Mouse (Mus musculus) adrenal gland, postnatal 14 days (tissue): Measurements from ENCODE around the gene Gzmb. TPM values are rescaled to one million over a fixed set of nuclear protein-coding genes. Genes with fewer than 3 reads are reported as not detected.
"Not testable (repeated sequence)": the region's sequence is repeated elsewhere in the genome, so short reads cannot be mapped to it uniquely, and the experiment has no call there.

Experiments
- DNase-seq: peaks from one replicate; pipeline ENCODE4 v3.0.0; 2021; ENCODE audit warnings: mixed read lengths
- long read RNA-seq, 2 experiments: library from polyadenylated mRNA; stranded (forward); transcript quantifications; one replicate each; pipeline ENCODE4 v2.0.0; 2021
- total RNA-seq: library from RNA; stranded (reverse); gene quantifications from 2 replicates; pipeline ENCODE4 v1.2.3, GENCODE M21; 2021

Gene Gzmb
- 0.22 TPM in 1 of 2 replicates, not detected in the other for total RNA-seq
- long read RNA-seq, experiment 1 = 0 reads
- long read RNA-seq, experiment 2 = 0 reads

- no peak for DNase-seq
Measured at GRCm38 (mm10) chr14:56262153-56262552, at the start of gene Gzmb. Gene Gzmb, minus strand, starts transcription at chr14:56262260.

GRCm38 (mm10) chr14:56311801-56312200 lies 49.7 kb upstream of the Gzmb start:
- DNase-seq = not testable (repeated sequence)

GRCm38 (mm10) chr14:56310238-56310637 lies 48.2 kb upstream of the Gzmb start:
- no peak for DNase-seq

- peak; percentile 24 for DNase-seq
Measured at GRCm38 (mm10) chr14:56304149-56304548, 42.1 kb upstream of the Gzmb start.

- no peak for DNase-seq
Measured at GRCm38 (mm10) chr14:56303506-56304025, 41.5 kb upstream of the Gzmb start.

- DNase-seq = no peak
Measured at GRCm38 (mm10) chr14:56302091-56302490, 40.0 kb upstream of the Gzmb start.

- no peak for DNase-seq
Measured at GRCm38 (mm10) chr14:56296786-56297185, 34.7 kb upstream of the Gzmb start.

GRCm38 (mm10) chr14:56296106-56296505 lies 34.0 kb upstream of the Gzmb start:
- DNase-seq = no peak

GRCm38 (mm10) chr14:56293146-56293545 lies 31.1 kb upstream of the Gzmb start:
- DNase-seq = no peak

DNA sequence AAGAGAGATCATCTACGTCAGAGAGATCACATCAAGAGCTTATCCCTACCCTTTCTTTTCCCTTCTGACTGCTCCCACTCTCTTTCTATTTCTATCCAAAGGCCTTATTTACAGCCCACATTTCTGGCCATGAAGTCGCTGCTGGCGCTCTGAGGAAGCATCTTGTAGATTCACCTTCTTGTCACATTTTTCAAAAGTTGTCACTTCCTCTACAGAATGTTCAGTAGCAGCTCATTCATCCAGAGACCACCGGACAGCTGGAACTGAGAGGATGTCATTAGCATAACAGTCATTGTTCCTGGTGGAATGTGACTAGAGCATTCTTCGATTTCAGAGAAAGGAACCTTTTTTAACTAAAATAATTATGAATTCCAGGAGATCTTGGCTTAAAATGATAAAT lies 26.6 kb upstream of the Gzmb start:
- no peak for DNase-seq

- no peak for DNase-seq
Measured at GRCm38 (mm10) chr14:56287806-56288205, 25.7 kb upstream of the Gzmb start.

GRCm38 (mm10) chr14:56284356-56285325 lies 22.6 kb upstream of the Gzmb start:
- no peak for DNase-seq

DNA sequence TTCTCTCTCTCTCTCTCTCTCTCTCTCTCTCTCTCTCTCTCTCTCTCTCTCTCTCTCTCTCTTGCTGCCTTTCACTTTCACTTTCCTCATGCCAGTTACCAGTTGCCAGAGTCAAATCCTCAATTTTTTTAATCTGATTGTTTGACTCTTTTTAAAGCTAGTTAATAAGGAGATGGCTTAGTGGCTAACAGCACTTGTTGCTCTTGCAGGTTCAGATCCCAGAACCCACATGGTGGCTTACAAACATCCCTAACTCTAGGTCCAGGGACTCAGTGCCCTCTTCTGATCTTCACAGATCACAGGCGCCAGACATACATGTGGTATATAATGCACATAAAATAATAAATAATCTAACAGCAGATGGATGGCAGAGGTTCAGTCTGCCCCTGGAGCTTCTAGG lies 21.8 kb upstream of the Gzmb start:
- DNase-seq = no peak

DNA sequence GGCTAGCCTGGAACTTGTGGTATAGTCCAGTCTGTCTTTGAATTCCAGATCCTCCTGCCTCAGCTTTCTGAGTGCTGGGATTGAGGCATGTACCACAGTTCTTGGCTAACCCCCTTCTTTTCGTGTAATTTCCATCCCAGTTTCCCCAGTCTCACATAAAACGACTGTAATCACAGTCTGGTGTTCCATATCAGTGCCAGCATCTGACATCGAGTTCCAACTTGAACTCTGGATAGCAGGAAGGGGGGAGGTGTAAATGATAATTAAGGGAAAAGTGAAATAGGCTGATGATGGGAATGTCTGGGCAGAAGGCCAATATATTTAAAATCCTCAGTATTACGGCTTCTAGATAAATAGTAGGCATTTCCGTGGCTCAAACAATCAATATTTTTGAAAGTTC lies 19.0 kb upstream of the Gzmb start:
- DNase-seq = no peak

GRCm38 (mm10) chr14:56278691-56279090 lies 16.6 kb upstream of the Gzmb start:
- DNase-seq = not testable (repeated sequence)

- DNase-seq = not testable (repeated sequence)
Measured at GRCm38 (mm10) chr14:56276096-56276495, 14.0 kb upstream of the Gzmb start.

DNA sequence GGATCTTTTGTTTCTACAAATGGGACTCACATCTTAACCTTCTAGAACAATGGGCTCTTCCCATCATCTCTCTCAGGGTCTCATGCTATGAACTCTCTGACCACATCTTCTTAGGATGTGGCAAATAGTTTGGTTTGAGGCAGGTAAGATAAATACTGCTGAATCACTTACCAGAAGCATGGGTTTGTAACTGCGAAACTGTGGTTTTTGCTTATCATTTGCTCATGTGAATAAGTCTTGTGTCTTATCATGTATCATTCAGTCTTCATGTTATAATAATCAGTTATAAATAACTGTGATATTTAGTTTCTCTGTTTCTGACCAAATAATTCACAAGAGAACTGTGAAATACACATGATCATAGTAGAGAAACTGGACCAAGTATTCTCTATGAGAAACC lies 4.0 kb upstream of the Gzmb start:
- DNase-seq = no peak

GRCm38 (mm10) chr14:56240409-56240808 lies 21.7 kb downstream of the Gzmb start:
- no peak for DNase-seq

- no peak for DNase-seq
Measured at GRCm38 (mm10) chr14:56234556-56234955, 27.5 kb downstream of the Gzmb start, which contains the start of gene Gzmc. Gene Gzmc, minus strand, starts transcription at chr14:56234656.

DNA sequence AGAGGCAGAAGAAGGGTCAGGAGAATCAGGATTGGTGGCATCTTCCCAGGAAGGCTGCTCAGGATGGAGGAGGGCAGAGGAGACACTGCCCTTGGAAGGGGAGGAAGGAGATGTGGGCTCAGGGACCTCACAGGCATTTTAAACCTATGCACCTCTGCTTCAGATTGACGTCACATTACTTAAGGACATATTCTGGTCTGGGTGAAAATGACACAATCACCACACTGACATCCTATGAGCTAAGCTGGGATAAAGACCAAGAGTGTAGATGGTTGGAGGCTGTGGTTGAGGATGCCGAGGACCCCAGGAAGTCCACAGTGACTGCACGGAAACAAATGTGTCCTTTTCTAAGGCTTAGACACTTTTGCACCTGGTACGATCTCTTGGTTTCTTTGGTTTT lies 50.7 kb downstream of the Gzmb start, which contains the start of gene Gzmf:
Gene Gzmf (minus strand): TSS at position 101 of the 400 bp plus-strand sequence.
- no peak for DNase-seq
